Mouse (Mus musculus) E14TG2a.4 (cell line): ENCODE data around the gene Ugt1a10.

Source experiments
- CTCF ChIP-seq: conservative IDR thresholded peaks from 2 replicates; pipeline ENCODE4 v1.5.1; 2014; ENCODE audit warnings: low read length
- NANOG ChIP-seq: IDR thresholded peaks from 2 replicates; pipeline ENCODE4 v1.6.1; 2014; ENCODE audit warnings: borderline replicate concordance, low read length, mixed read lengths
- POU5F1 ChIP-seq: IDR thresholded peaks from 2 replicates; pipeline ENCODE4 v1.6.1; 2014; ENCODE audit warnings: low read length, borderline replicate concordance

- TF ChIP-seq CTCF = no peak
- no peak for TF ChIP-seq POU5F1
- no peak for TF ChIP-seq NANOG
Observed at GRCm38 (mm10) chr1:88205294-88205922, 150.2 kb downstream of the Ugt1a10 start, which contains the start of gene Dnajb3.
